Mouse (Mus musculus): ENCODE data around the gene Ajap1.

The Ajap1 gene

DNA sequence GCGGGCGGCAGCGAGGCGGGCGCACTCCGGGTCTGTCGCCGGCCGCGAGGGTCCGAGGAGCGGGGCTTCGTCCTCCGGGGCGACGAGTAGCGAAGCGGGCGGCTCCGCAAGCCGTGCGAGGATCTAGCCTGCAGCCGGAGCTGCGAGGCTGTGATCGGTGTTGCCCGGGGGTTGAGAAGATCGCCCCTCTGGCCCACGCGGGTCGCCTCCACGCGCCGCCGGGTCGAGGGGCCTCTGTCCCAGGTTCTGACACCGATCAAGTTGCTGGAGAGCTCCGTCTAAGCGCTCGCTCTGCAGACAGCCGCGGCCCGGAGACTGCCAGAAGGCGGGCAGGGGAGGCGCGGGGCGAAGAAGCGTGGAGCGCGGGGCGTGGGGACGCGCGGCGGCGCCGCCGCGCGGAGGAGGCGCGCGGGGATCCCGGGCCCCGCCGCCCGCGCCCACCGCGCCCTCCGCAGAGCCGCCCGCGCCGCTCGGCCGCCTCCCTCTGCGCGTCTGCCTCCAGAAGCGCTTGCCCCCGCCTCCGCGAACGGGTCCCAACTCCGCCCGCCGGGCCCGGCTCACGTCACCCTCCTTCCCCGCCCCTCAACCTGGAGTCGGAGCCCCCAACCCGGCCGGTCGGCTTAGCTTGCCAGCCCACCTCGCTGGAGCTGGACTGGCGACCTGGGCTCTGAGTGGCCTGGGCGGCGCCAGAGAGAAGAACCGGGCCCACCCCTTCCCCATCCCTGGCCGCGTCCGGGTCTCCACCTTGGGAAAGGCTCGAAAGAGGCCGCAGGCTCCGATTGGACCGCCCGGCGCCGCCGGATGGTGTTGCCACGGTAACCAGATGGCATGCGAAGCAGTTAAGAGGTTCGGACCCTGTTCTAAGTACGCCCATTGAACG lies at the start of gene Ajap1:
Gene Ajap1 (minus strand): TSS at position 353 of the 880 bp plus-strand sequence.
- peak; percentile 57 to 67 for DNase-seq (ENCODE audit: low spot score in 2 of 2)

DNA sequence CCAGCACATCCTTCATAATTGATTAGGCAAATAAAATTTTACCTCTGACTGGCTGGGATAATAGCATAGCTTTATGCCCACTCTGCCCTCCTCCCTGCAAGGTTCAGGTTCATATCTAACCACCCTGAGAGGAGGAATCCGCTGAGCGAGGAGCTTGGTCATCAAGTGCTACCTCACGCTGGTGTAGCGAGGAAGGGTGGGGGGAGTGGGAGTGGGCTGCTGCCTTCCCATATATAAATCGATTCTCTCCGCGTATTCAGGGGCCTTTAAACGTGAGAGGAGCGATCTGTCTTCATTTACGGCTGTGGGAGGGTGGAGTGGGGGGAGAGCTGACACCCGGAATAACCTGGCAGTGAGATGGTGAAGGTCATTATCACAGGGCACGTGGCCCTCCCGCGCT lies 47.9 kb upstream of the Ajap1 start:
- no peak for DNase-seq (ENCODE audit: low spot score in 2 of 2)

DNA sequence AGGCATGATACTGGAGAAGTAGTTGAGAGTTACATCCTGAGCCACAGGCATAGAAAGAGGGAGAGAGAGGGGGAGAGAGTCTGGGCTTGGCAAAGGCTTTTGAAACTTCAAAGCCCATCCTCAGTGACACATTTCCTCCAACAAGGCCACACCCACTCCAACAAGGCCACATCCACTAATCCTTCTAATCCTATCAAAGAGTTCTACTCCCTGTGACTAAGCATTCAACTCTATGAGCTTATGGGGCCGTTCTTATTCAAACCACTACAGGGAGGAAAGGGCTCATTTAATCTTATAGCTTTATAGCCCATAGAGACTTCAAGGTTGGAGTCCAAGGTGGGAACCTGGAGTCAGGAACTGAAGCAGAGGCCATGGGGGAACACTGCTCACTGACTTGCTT lies 39.0 kb upstream of the Ajap1 start:
- DNase-seq (ENCODE audit: low spot score in 2 of 2): no peak

DNA sequence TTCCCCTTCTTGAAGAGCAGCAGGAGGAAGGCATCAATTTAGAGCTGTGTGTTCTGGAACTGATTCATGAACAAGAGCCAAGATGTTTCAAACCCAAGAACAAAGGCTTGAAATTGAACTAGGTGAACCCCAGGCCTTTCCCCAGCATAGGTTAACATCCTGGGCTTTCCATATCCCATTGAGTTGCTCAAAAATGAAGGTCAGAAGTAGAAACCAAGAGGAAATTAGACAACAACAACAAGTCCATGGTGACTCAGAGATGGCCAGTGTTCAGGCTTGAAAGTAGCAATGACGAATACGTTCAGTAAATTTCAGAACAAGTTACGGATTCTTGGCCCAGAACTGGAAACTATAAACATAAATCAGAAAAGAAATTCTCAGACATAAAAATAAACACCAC lies 37.3 kb upstream of the Ajap1 start:
- DNase-seq (ENCODE audit: low spot score in 2 of 2): no peak

DNA sequence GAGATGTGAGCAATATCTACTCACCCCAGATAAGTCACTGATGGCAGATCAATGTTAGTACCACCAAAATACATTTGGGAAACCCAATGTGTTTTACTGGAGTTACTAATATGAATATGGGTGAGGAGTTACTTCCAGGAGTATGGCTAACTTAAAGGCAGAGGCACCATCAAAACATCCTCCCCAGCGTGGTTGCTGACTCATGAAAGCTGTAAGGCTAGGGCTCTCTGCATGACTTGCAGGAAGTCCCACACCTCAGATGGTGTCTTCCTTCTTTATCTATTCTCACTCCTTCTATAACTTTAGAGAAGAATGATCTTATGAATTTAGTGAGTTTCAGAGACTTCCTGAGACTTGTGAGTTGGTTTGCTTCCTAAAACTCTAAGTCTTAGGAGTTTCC lies 36.7 kb upstream of the Ajap1 start:
- DNase-seq (ENCODE audit: low spot score in 2 of 2): no peak

DNA sequence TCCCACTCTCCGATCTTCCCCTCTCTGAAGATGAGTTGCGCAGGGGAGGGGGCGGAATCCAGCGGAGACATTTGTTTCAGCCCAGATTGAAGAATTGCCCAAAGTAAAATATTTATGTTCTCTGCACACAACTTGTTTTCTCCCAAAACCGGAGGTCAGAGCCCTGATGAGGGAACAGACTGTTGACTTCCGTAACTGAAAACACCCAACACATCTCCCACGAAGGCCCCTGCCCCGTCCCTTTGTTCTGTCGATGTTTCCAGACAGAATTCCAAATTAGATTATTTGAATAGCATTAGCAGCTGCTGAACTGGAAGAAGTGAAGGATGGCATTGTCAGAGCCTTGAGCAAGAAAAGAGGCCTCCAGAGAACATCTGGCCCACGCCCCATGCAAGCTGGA lies 33.2 kb upstream of the Ajap1 start:
- no peak for DNase-seq (ENCODE audit: low spot score in 2 of 2)

DNA sequence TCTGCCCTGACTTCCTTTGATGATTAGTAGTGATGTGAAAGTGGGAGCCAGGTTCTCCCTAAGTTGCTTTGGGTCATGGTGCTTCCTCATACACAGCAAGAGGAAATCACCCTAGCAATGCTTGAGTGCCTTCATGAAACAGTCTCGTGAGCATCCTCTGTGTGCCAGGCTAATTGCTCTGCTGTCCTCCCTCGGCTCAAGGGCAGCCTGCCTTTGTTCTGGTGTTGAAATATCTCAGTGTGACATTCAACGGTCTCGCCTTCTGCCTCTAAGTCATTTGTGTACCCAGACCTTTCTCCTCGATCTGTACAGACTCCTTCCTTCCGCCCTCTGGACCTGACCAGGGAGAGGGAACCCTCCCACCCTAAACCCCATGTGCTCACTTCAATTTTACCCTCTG lies 31.5 kb upstream of the Ajap1 start:
- no peak for DNase-seq (ENCODE audit: low spot score in 2 of 2)

DNA sequence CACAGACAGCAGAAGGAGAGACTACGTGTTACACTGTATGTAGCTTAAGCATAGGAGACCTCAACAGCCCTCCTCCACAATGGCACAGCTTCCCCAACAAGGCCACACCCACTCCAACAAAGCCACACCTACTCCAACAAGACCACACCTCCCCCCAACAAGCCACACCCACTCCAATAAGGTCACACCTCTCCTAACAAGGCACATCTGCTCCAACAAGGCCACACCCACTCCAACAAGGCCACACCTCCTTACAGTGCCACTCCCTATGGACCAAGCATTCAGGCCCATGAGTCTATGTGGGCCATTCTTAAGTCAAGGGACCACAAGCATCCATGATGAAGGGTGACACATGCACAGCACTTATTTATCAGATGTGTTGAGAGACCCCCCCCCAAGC lies 28.9 kb upstream of the Ajap1 start:
- DNase-seq (ENCODE audit: low spot score in 2 of 2): no peak

DNA sequence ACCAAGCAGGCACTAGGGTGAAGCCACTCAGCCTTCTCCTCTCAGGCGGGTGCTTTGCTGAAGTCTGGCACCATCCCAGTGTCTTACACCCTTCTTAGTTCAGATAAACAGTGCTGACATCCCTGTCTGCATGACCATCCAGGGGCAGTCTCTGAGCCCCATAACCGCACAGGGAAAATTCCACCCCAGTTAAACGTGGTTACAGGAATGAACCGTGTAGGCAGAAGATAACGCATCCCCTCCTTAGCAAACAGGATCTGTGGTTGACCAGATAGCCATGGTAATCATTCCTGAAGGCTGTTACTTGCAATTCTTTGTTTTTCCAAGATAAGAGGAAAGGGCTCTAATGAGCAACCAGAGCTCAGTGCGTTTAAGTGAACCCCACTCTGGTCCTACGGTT lies 19.3 kb upstream of the Ajap1 start:
- no peak for DNase-seq (ENCODE audit: low spot score in 2 of 2)

DNA sequence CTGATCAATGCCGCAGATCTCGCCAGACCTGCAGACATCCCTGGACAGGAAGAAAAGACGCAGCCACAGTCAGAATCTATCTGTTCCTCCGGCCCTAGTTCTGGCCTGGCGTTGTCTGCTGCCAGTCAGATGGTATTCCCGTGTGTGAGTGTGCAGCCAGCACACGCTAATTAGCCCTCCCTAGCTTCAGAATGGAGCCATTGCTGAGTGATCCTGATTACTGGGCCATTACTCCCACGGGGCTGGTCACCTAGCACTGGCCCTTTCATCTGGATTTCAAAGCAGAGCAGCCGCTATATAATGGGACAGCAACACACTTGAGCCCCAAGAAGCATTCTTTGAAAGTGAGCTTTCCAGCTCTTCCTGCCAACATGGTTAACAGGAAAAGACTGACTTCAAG lies 9.8 kb upstream of the Ajap1 start:
- no peak for DNase-seq (ENCODE audit: low spot score in 2 of 2)

DNA sequence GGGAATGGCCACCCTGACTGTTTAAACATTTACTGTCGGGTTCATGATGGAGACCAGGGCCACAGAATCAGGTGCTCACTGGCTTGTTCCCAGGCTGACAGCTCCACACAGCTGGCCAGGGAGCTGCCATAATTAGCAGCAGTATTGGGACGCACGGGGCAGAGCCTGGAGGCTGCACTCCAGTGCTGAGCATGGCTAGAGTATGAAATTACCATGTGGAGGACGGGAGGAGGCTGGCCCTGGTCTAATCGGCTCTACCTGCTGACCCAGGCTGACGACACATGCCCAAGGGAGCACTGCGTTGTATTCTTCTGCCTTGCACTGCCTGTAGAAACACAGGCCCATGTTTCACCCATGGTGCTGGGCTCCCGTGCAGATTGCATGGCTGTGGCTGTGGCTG lies 6.5 kb upstream of the Ajap1 start:
- DNase-seq (ENCODE audit: low spot score in 2 of 2): no peak

DNA sequence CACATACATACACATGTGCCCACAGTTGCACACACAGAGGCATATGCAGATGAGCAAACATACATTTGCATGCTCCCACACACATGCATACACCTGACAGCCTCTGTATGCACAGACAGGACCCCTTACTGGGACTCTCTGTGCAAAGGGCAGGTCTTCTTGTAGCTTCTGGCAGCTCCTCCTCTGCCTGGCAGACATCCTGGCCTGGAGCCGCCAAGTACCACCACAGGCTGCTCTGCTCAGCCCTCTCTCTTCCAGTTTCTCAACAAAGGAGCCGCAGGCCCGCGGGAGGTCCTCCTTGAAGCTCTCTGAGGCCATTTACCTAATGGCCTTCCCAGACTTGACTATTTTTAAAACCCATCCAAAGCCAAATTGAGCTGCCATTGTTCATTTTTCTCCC lies 3.3 kb upstream of the Ajap1 start:
- no peak for DNase-seq (ENCODE audit: low spot score in 2 of 2)

DNA sequence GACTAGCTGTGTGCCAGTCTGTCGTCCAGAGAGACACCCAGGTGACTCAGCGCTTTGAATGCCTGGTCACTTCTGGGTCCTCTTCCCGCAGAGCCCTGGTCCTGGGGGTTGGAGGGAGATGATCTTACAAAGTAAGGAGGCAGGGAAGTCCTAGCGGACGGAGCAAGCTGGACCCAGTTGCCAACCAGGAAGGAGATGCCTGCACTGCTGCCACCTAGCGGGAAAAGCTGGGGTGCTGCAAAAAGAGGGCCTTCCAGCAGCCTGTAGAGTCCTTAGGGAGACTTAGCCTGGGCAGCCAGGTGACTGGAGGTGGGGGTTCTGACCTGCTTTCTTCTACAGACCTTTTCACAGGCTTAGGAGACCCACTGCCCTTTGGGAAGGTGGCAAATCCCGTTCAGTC lies 1.8 kb upstream of the Ajap1 start:
- DNase-seq (ENCODE audit: low spot score in 2 of 2): peak in 1 of 2 experiments; percentile 78

DNA sequence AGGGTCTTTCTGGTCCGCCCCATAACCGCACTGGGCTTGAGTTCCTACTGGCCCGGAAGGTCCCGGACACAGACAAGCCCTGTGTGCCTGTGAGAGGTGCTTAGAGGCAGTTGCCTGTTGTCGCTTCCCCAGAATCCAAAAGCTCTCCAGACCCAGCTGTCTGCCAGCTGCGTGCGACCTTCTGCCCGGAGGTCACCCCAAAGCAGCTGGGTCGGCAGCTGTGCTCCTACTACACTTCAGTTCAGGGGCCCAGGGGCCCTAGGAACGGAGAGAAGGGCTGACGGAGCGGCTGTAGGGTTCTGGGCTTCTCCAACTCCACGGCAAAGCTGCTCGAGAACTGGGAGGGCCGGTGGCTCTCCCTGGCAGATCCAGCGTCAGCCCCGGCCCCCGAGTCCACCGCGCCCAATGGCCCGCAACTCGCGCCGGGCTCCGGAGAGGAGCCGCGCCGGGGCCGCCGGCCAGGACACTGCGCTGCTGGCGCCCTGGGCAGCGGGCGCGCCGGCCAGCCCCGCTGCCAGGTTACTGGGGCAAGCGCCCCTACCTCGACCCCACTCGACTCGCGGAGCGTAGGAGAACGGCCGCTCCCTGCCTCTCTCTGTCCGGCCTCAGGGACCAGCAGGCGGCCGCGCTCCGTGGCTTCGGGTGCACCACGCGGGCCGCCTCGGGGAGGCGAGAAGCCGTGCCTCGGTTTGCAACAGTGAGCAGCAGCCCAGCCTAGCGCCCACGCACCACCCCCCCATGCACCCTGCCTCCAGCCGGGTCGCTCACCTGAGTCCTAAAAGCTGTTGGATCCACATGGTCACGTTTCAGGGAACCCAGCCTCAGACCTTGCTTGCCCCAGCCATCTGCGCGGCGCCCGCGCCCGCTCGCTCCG lies 1.0 kb downstream of the Ajap1 start:
- peak in 1 of 2 experiments; percentile 38 for DNase-seq (ENCODE audit: low spot score in 2 of 2)

DNA sequence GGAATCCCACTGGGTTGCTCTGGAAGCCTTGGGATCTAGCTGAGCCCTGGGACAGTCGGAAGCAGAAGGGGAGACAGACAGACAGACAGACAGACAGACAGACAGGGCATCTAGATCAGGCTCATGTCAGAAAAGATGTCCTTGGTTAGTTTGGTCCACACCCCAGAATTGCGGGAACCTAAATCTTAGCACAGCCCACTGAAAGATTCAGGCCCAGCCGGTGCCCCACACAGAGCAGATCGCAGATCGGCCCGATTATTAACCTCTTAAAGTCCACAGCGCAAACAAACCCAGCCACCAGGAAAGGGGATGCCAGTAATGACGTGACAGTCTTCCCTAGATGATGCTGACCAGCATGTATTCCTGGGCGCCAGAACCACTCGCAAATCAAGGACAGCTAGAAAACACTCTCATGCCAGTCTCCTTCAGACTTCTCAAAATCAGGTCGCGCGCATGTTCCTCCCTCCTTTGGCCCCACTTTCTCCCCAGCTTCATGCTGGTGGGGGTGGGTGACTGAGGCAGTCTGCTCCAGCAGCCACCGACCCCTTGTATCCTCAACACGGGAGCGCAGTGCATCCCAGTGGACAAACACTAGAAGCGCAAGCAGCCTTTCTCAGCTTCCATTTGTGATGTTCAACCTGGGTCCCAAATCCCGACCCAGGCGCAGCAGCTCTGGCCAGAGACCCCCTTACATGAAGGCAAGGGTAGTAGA lies 1.9 kb downstream of the Ajap1 start:
- DNase-seq (ENCODE audit: low spot score in 2 of 2): peak; percentile 63 to 73

DNA sequence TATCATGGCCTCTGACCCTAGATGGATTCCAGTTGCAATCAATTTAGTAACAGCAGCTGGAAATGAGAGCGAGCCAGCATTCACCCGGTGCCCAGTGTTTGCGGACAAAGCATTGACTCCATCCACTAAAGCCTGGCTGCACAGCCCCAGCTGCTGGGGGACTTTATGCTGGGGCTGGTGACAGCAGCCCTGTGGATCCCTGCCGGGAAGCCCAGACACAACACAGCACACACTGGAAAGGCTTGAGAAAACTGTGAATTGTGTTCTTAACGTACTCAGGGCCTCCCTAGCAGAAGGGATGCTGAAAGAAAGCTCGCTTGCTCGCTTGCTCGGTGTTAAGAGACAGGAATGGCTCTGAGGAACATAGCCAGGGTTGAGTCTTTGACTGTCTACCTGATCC lies 3.5 kb downstream of the Ajap1 start:
- DNase-seq (ENCODE audit: low spot score in 2 of 2): no peak

DNA sequence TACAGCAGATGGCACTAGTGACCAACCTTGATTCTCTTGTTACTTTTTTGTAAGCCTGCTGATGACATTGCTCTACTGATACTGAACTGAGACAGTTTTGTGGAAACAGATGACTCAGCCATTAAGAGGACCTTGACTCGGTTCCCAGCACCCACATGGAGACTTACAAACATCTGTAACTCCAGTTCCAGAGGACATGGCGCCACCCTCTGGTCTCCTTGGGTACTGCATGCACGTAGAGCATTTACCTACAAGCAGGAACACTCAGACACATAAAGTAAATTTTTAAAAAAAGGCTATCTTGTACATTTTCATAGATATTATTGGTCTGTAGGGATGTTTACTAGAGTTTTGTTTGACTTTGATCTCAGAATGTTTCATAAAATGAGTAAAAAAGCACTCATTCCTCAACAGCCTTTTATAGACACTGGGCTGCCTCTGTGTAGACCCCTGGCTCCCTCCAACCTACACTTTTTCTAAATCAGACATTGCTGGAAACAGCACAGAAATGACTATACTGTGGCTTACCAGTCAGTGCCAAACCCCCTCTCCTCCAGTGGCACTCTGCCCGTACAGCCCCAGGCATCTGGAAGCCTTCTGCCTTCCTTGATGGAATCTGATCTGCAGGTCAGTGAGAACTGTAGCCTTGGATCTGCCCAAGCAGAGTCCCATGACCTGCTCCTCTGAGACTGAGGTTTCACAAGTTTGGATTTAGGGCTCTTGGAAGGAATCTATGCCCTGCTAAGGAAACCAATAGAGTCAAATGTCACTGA lies 8.9 kb downstream of the Ajap1 start:
- no peak for DNase-seq (ENCODE audit: low spot score in 2 of 2)

DNA sequence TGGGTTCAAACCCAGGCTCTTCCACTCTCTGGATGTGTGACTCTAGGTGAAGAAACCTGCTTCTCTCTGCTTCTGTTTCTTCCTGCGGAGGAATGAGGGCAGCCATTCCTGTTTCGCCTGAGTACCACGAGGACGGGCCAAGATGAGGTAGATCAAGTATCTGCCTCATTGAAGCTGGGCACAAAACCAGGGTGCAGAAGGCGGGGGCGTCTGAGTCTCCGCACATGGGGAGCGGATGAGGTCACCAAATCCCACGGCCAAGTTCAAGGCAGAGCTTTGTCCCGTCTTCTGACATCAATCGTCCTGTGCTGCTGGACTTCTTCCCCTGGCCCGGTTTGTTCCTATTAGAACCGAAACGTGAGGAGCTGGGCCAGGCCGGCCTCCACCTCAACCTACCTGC lies 12.9 kb downstream of the Ajap1 start:
- DNase-seq (ENCODE audit: low spot score in 2 of 2): no peak

DNA sequence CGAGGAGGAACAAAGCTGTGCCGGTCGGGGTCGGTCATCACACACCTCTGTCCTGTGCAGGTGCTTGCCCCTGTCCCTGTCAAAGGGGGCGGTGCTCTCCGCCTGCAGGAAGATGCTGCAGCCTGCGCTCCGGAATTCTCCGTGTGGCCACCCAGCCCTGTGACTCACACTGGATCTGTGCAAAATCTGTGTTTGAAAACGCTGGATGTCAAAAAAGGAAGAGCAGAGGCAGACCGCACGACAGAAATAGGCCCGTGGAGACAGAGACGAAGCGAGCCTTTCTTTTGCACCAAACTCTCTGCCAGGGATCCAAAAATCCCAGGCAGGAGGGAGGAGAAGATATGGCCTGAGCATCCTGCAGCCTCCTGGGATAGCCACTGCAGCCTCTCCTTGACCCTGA lies 22.7 kb downstream of the Ajap1 start:
- DNase-seq (ENCODE audit: low spot score in 2 of 2): no peak

DNA sequence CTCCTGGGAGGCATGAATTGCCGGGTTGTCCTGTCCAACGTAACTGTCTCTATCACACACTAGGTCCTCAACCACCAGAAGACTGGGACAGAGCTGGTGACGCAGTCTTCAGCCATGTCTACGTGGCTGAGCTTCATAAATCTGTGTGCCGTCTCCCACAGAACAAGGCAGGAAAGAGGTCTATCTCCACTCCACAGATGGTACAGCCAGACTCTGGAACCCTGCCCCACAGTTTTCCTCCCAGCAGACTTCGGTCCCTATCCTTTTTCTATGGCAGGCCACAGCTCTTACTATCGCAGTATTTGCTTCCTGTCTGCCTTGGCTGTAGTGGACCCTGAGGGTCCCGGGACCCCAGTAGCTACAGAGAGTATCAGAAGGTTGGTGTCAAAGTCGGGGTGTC lies 23.1 kb downstream of the Ajap1 start:
- DNase-seq (ENCODE audit: low spot score in 2 of 2): no peak

DNA sequence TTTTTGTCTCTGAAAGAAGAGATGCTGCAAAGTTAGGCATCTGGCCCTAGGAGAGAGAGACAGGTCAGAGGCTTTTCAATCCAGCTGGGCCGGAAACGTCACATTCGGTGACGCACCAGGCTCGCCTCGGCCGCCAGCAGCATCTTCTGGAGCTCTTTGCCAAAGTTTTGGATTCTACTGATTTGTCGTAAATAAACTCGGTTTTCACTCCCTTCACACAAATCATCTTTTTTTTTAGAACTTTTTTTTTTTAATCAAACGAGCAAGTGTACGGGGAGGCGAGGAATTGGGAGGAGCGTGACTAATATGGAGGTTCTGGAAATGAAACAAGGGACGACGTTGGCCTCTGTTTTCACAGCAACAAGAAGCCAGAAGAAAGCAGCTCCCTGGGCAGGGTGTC lies 23.8 kb downstream of the Ajap1 start:
- DNase-seq (ENCODE audit: low spot score in 2 of 2): no peak

DNA sequence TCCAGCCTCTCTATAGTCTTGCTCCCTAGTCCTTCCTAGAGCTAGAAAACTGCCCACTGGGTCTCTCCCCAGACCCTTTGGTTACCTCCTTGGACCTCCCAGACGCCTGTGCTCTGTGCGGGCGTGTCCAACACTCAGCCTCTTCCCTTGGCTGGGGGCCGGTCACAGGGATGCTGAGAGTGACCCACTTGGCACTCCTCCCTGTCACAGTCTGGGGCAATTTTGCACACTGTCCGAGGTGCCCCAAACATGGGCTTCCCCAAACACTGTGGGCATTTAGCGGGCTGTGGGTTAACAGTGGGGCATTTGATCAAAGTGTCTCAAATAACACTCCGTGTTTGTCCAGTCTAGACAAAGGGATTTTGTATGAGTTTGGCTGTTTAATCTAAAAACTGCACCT lies 29.1 kb downstream of the Ajap1 start:
- no peak for DNase-seq (ENCODE audit: low spot score in 2 of 2)
